Mouse (Mus musculus) midbrain, embryonic 10.5 days (tissue): Measurements from ENCODE around the gene Gm11111. TPM values are rescaled to one million over a fixed set of nuclear protein-coding genes. Genes with fewer than 3 reads are reported as not detected.

Experiments
- polyA plus RNA-seq: library from polyadenylated mRNA; unstranded; fragments of >200 nt; fragmentation: Nextera tagmentation; extraction: Ambion mirVana; gene quantifications from 2 replicates; pipeline ENCODE4 v1.2.1, GENCODE M21; 2016

Gm11111 gene
- polyA plus RNA-seq, 1 experiment from 2014 or later = not detected

Other genes starting within 250 kb of the Gm11111 start
- 0.37 and 0.71 TPM in 2 replicates for gene Cfap299, start 223.4 kb upstream of the Gm11111 start, polyA plus RNA-seq